Comparison of ENCODE assay signal across 22 mouse cellular contexts in genomic region chr1:93704341-93704740, GRCm38 (mm10). TPM values are rescaled to one million over a fixed set of nuclear protein-coding genes. Genes with fewer than 3 reads are reported as not detected.
A peak's percentile ranks its signal among the peaks of the same experiment; 100 is the strongest.
DNase-seq lines count a peak whose midpoint lies in the region; ATAC-seq and TF ChIP-seq lines count a peak whose summit lies in the region.
"Had no signal": no experiment of that assay in that cellular context is flagged by ENCODE, and none has a peak within 500 bp of the region (broad histone marks: within the 10 kb centered on the region; RNA-seq: fewer than 3 reads in every experiment).

No protein-coding gene starts in this region.

- H3K27me3 ChIP-seq in intestine, postnatal 0 days (replicated peaks; ENCODE audit: control insufficient read depth, insufficient read depth, low read length) = no peaks in the 10 kb centered on the region
- H3K27me3 ChIP-seq in intestine, embryonic 15.5 days (replicated peaks) = no peaks in the 10 kb centered on the region
- no peaks in the 10 kb centered on the region for H3K27me3 ChIP-seq in megakaryocyte, embryonic 14.5 days (replicated peaks)
- H3K27me3 ChIP-seq: embryonic facial prominence, embryonic 12.5 days; embryonic facial prominence, embryonic 15.5 days; heart, embryonic 12.5 days; heart, embryonic 15.5 days had no signal

- no peaks in the 10 kb centered on the region for H3K4me1 ChIP-seq in intestine, postnatal 0 days (replicated peaks; ENCODE audit: control insufficient read depth, insufficient read depth, low read length)
- no peaks in the 10 kb centered on the region for H3K4me1 ChIP-seq in intestine, embryonic 15.5 days (replicated peaks)
- H3K4me1 ChIP-seq in megakaryocyte, embryonic 14.5 days = peaks cover 4% of the 10 kb centered on the region
- H3K4me1 ChIP-seq: embryonic facial prominence, embryonic 12.5 days; embryonic facial prominence, embryonic 15.5 days; heart, embryonic 12.5 days; heart, embryonic 15.5 days had no signal

- H3K36me3 ChIP-seq in intestine, postnatal 0 days (ENCODE audit: control insufficient read depth, insufficient read depth) = peaks cover 11% of the 10 kb centered on the region
- H3K36me3 ChIP-seq in intestine, embryonic 15.5 days = peaks cover 2% of the 10 kb centered on the region; the same call in 1 of the 2 replicates
- peaks cover 35% of the 10 kb centered on the region for H3K36me3 ChIP-seq in megakaryocyte, embryonic 14.5 days (replicated peaks; ENCODE audit: low read length)

- 0 out of 2 replicates have a peak overlapping the region, but pooled peaks have one; percentile 7 for H3K27ac ChIP-seq in intestine, postnatal 0 days (ENCODE audit: low read depth, low read length)
- H3K27ac ChIP-seq in intestine, embryonic 15.5 days = no peak overlapping the region
- H3K27ac ChIP-seq: embryonic facial prominence, embryonic 12.5 days; embryonic facial prominence, embryonic 15.5 days; gastrocnemius, adult 2 months; heart, embryonic 15.5 days; hindbrain, embryonic 14.5 days had no signal

- no peaks in the 10 kb centered on the region for H3K9me3 ChIP-seq in intestine, postnatal 0 days (ENCODE audit: control insufficient read depth)
- no peaks in the 10 kb centered on the region for H3K9me3 ChIP-seq in intestine, embryonic 15.5 days
- no peaks in the 10 kb centered on the region for H3K9me3 ChIP-seq in megakaryocyte, embryonic 14.5 days
- H3K9me3 ChIP-seq: embryonic facial prominence, embryonic 12.5 days; embryonic facial prominence, embryonic 15.5 days; heart, embryonic 12.5 days; heart, embryonic 15.5 days had no signal

- H3K4me2 ChIP-seq in intestine, postnatal 0 days (replicated peaks; ENCODE audit: low read depth) = no peak overlapping the region
- H3K4me2 ChIP-seq in intestine, embryonic 15.5 days (replicated peaks) = no peak overlapping the region
- H3K4me2 ChIP-seq: embryonic facial prominence, embryonic 12.5 days; embryonic facial prominence, embryonic 15.5 days; heart, embryonic 12.5 days; heart, embryonic 15.5 days; hindbrain, embryonic 14.5 days had no signal

- no peak for ATAC-seq in intestine, postnatal 0 days
- ATAC-seq in intestine, embryonic 15.5 days = no peak
- ATAC-seq in megakaryocyte, adult 5-6 weeks (ENCODE audit: poor library complexity, severe bottlenecking) = no peak
- ATAC-seq: activated CD4-positive, CD25-positive, alpha-beta regulatory T cell, adult 4 months; forebrain, embryonic 14.5 days; forebrain, postnatal 0 days had no signal

- TF ChIP-seq CTCF in intestine, postnatal 0 days (IDR thresholded peaks at IDR 0.05; ENCODE audit: low read depth) = no peak

- DNase-seq in cerebellum, postnatal 10 days = peak; percentile 60 to 65
- DNase-seq in cerebellum, adult 8-10 months = no peak
- DNase-seq: adrenal gland, adult 8-10 months; adrenal gland, postnatal 25 days; cerebellum, adult 18-20 months; forebrain, postnatal 0 days; gastrocnemius, adult 2 months; gastrocnemius, postnatal 14 days; heart, adult 18-20 months; heart, postnatal 10 days; heart, postnatal 36 days had no signal

- WGBS in intestine, postnatal 0 days = 94% methylated on average over 9 of the region's 9 CpGs
- WGBS in intestine, embryonic 15.5 days = 89% methylated on average over 9 of the region's 9 CpGs

- no peak overlapping the region for H3K4me3 ChIP-seq in intestine, postnatal 0 days (ENCODE audit: low read depth, low read length)
- no peak overlapping the region for H3K4me3 ChIP-seq in intestine, embryonic 15.5 days (replicated peaks)
- H3K4me3 ChIP-seq in megakaryocyte, embryonic 14.5 days (replicated peaks) = peak overlapping the region; percentile 11
- H3K4me3 ChIP-seq: embryonic facial prominence, embryonic 12.5 days; embryonic facial prominence, embryonic 15.5 days; gastrocnemius, adult 2 months; heart, embryonic 12.5 days; heart, embryonic 15.5 days had no signal

- no peak overlapping the region for H3K9ac ChIP-seq in intestine, postnatal 0 days (ENCODE audit: low read depth, low read length)
- H3K9ac ChIP-seq in intestine, embryonic 15.5 days = no peak overlapping the region
- H3K9ac ChIP-seq: embryonic facial prominence, embryonic 12.5 days; embryonic facial prominence, embryonic 15.5 days; forebrain, postnatal 0 days; heart, embryonic 12.5 days; heart, embryonic 15.5 days; hindbrain, embryonic 14.5 days had no signal

RNA-seq across cellular contexts. Expression of gene Bok, which starts 18.9 kb away (rescaled TPM):
- polyA plus RNA-seq in intestine, postnatal 0 days (2015; fragmentation: Nextera tagmentation; extraction: Ambion mirVana) = 54.4 and 57.2 TPM in 2 replicates
- 48.3 and 54.9 TPM in 2 replicates for polyA plus RNA-seq in intestine, embryonic 15.5 days (2015; fragmentation: Nextera tagmentation; extraction: Ambion mirVana)
- 0.84 TPM in 1 of 2 replicates, not detected in the other for polyA plus RNA-seq in megakaryocyte, embryonic 14.5 days (2012; ENCODE audit: insufficient read depth, low replicate concordance)
- not detected in 2 replicates for total RNA-seq in megakaryocyte, adult 5-6 weeks (2015)
- not detected in 2 replicates for total RNA-seq in megakaryocyte, adult 5-6 weeks (2017)
- polyA plus RNA-seq: activated CD4-positive, CD25-positive, alpha-beta regulatory T cell, adult 4 months had no signal

RNA-seq across cellular contexts. Expression of gene Stk25, which starts 45.9 kb away (rescaled TPM):
- polyA plus RNA-seq in intestine, postnatal 0 days (2015; fragmentation: Nextera tagmentation; extraction: Ambion mirVana) = 116 and 121 TPM in 2 replicates
- 143 and 174 TPM in 2 replicates for polyA plus RNA-seq in intestine, embryonic 15.5 days (2015; fragmentation: Nextera tagmentation; extraction: Ambion mirVana)
- polyA plus RNA-seq in megakaryocyte, embryonic 14.5 days (2012; ENCODE audit: insufficient read depth, low replicate concordance) = 21.0 and 51.8 TPM in 2 replicates
- 21.4 and 22.7 TPM in 2 replicates for total RNA-seq in megakaryocyte, adult 5-6 weeks (2015)
- 26.5 and 39.6 TPM in 2 replicates for total RNA-seq in megakaryocyte, adult 5-6 weeks (2017)

RNA-seq across cellular contexts. Expression of gene Atg4b, which starts 47.0 kb away (rescaled TPM):
- polyA plus RNA-seq in intestine, postnatal 0 days (2015; fragmentation: Nextera tagmentation; extraction: Ambion mirVana) = 66.7 and 66.9 TPM in 2 replicates
- polyA plus RNA-seq in intestine, embryonic 15.5 days (2015; fragmentation: Nextera tagmentation; extraction: Ambion mirVana) = 69.4 and 79.8 TPM in 2 replicates
- 2.2 and 7.0 TPM in 2 replicates for polyA plus RNA-seq in megakaryocyte, embryonic 14.5 days (2012; ENCODE audit: insufficient read depth, low replicate concordance)
- 16.6 and 19.9 TPM in 2 replicates for total RNA-seq in megakaryocyte, adult 5-6 weeks (2015)
- 34.5 and 36.5 TPM in 2 replicates for total RNA-seq in megakaryocyte, adult 5-6 weeks (2017)

RNA-seq across cellular contexts. Expression of gene Thap4, which starts 50.3 kb away (rescaled TPM):
- polyA plus RNA-seq in intestine, postnatal 0 days (2015; fragmentation: Nextera tagmentation; extraction: Ambion mirVana) = 56.6 and 59.0 TPM in 2 replicates
- polyA plus RNA-seq in intestine, embryonic 15.5 days (2015; fragmentation: Nextera tagmentation; extraction: Ambion mirVana) = 70.0 and 70.9 TPM in 2 replicates
- polyA plus RNA-seq in megakaryocyte, embryonic 14.5 days (2012; ENCODE audit: insufficient read depth, low replicate concordance) = 40.4 and 184 TPM in 2 replicates
- total RNA-seq in megakaryocyte, adult 5-6 weeks (2015) = 19.5 and 25.3 TPM in 2 replicates
- total RNA-seq in megakaryocyte, adult 5-6 weeks (2017) = 11.5 and 14.0 TPM in 2 replicates

Comparison
In these comparisons a context has a peak if more than half of its experiments do, and no peak if none do; other contexts are left out.
1. RNA of gene Bok, which starts 18.9 kb away (polyA plus RNA-seq): 54.4 to 57.2 TPM in intestine, postnatal 0 days and 48.3 to 54.9 TPM in intestine, embryonic 15.5 days; 0.84 TPM in megakaryocyte, embryonic 14.5 days; every median in the first group is over 10 times any median in the second.